Mouse (Mus musculus) ovary, adult 10 weeks (tissue): ENCODE results near the gene Srp14. TPM values are rescaled to one million over a fixed set of nuclear protein-coding genes. Genes with fewer than 3 reads are reported as not detected.

ENCODE experiments used
- polyA plus RNA-seq: library from polyadenylated mRNA; stranded (reverse); fragments of 350-450 nt; fragmentation: Illumina TruSeq; extraction: RNeasy Lipid Tissue Mini Kit (QIAGEN cat#74804); gene quantifications from one replicate; pipeline ENCODE4 v1.2.3, GENCODE M21; 2014

The Srp14 gene
- 111 TPM for polyA plus RNA-seq

DNA sequence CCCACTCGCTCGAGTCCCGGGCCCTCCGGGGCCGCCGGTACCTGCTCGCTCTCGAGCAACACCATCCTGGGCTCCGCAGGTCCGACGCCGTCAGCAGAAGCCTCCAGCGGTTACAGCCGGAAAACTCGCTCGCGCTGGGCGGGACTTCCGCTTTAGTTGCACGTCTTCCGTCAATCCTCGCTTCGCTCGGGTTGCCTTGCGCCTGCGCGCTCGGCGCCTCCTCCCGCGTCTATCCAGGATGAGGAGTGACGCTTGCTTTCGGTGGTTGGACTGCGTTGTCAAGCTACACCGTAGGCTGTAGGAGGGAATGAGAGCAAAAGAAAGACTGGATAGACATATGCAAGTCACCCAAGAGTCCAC is at the start of gene Srp14:
Srp14 (minus strand) TSS at position 162 of the 360 bp plus-strand sequence.

Other genes starting within 250 kb of the Srp14 start
- gene Fsip1, start 222.7 kb downstream of the Srp14 start, polyA plus RNA-seq = 2.7 TPM
- 0.23 TPM for gene Gpr176, start 106.3 kb downstream of the Srp14 start, polyA plus RNA-seq
- 10.3 TPM for gene Eif2ak4, start 91.1 kb downstream of the Srp14 start, polyA plus RNA-seq
- 6.9 TPM for gene Bmf, start 70.0 kb upstream of the Srp14 start, polyA plus RNA-seq
- gene Bub1b, start 118.5 kb upstream of the Srp14 start, polyA plus RNA-seq = 56.9 TPM
- gene Pak6, start 183.6 kb upstream of the Srp14 start, polyA plus RNA-seq = 2.6 TPM
- gene Ankrd63, start 224.3 kb upstream of the Srp14 start, polyA plus RNA-seq = 4.7 TPM
- gene Plcb2, start 248.7 kb upstream of the Srp14 start, polyA plus RNA-seq = 0.34 TPM